Mouse (Mus musculus) heart, postnatal 0 days (tissue): Measurements from ENCODE around the gene Hbq1b. TPM values are rescaled to one million over a fixed set of nuclear protein-coding genes. Genes with fewer than 3 reads are reported as not detected.

Experiments
- ATAC-seq: fragments of 200-750 bp; cut with Nextera tagmentation; 2 replicates; pipeline ENCODE4 v1.8.0; 2017; ENCODE audit warnings: low read depth, moderate number of reproducible peaks, moderate library complexity; ENCODE audit not compliant: insufficient read depth
- DNase-seq: peaks from one replicate; pipeline ENCODE4 v3.0.0-alpha.2; 2016; ENCODE audit warnings: low spot score
- H3K27ac ChIP-seq: fragments of 300-500 bp; sonication (generic); 2 replicates; pipeline ENCODE4 v1.5.1; 2014; ENCODE audit warnings: low read depth, mild to moderate bottlenecking
- H3K27me3 ChIP-seq: fragments of 300-500 bp; sonication (generic); 2 replicates; pipeline ENCODE4 v1.6.1; 2014; ENCODE audit warnings: low read length, mixed read lengths; ENCODE audit not compliant: control insufficient read depth, insufficient read depth
- H3K36me3 ChIP-seq: fragments of 300-500 bp; sonication (generic); replicated peaks from 2 replicates; pipeline ENCODE4 v1.6.1; 2014; ENCODE audit warnings: low read length, mixed read lengths; ENCODE audit not compliant: control insufficient read depth, insufficient read depth
- H3K4me1 ChIP-seq: fragments of 300-500 bp; sonication (generic); 2 replicates; pipeline ENCODE4 v1.6.1; 2014; ENCODE audit warnings: antibody characterized with exemption; ENCODE audit not compliant: control insufficient read depth, insufficient read depth
- H3K4me2 ChIP-seq: fragments of 300-500 bp; sonication (generic); 2 replicates; pipeline ENCODE4 v1.6.1; 2014; ENCODE audit warnings: low read depth, mild to moderate bottlenecking, low read length, moderate library complexity
- H3K4me3 ChIP-seq: fragments of 300-500 bp; sonication (generic); 2 replicates; pipeline ENCODE4 v1.5.1; 2014; ENCODE audit warnings: low read depth, low read length
- H3K9ac ChIP-seq: fragments of 300-500 bp; sonication (generic); replicated peaks from 2 replicates; pipeline ENCODE4 v1.6.1; 2014; ENCODE audit warnings: low read depth, low read length, mixed read lengths
- H3K9me3 ChIP-seq: fragments of 300-500 bp; sonication (generic); replicated peaks from 2 replicates; pipeline ENCODE4 v1.6.1; 2016; ENCODE audit warnings: low read length; ENCODE audit not compliant: control insufficient read depth
- CTCF ChIP-seq: IDR thresholded peaks from 2 replicates; pipeline ENCODE4 v1.5.1; 2016; ENCODE audit warnings: antibody characterized with exemption, control low read depth, low read depth
- EP300 ChIP-seq: IDR thresholded peaks from 2 replicates; pipeline ENCODE4 v1.6.1; 2016; ENCODE audit warnings: antibody characterized with exemption, low read depth
- WGBS: fragments of 180-500 bp; shearing (Covaris S2); extraction: QIAGEN DNeasy Blood & Tissue Kit; methylation state at CpG from one replicate; pipeline ENCODE4 v1.1.7; 2014; 5-methylcytosine and 5-hydroxymethylcytosine counted together
- polyA plus RNA-seq: library from polyadenylated mRNA; unstranded; fragments of >200 nt; fragmentation: Nextera tagmentation; extraction: Ambion mirVana; gene quantifications from 2 replicates; pipeline ENCODE4 v1.2.1, GENCODE M21; 2015
- total RNA-seq: library from RNA; depleted of rRNA; stranded (reverse); fragments of >200 nt; gene quantifications from 2 replicates; pipeline ENCODE4 v1.2.3, GENCODE M21; 2014; ENCODE audit warnings: low replicate concordance

The Hbq1b gene
- total and polyA plus RNA-seq, 2 experiments from 2014 or later, result 0.90 TPM; not detected in 1

DNA sequence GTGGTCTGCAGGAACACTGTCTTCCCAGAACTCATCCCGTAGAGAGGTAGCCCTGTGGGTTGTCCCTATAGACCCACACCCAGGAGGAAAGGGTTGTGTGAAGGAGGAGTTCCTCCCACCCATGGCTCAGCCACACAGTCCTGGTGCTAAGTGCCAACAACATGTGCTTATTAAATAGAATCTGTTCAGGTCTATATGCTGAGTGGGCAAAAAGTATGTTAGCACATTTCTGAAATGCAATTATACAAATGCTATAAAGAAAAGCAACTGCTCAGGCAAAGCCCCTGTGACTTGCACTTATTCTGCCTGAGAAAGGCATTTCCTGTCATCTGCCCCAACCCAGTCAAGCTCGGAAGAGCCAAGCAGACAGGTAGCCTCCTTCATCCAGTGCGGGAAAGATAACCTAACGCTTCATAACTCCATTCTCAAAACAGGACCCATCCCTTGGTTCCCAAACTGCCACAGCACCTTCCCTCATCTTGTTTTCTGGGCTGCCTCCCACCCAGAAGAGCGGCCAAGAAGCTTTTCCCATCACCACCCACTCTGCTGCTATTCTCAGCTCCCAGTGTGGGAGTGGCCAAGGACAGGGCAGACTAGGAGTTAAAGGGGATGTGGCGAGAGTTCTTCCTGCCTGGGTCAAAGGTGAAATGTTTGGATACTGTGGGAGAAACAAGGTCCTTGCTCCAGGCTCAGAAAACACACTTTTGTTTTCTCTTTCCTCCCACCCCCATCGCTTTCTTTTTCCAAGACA, 43.4 kb upstream of the Hbq1b start:
- no peaks in the 10 kb centered on the region for H3K27me3 ChIP-seq
- peaks cover 13% of the 10 kb centered on the region; the same call in 1 of the 2 replicates for H3K4me1 ChIP-seq
- no peak overlapping the region for H3K9ac ChIP-seq
- TF ChIP-seq EP300 (no peak), CTCF (no peak)
- peak overlapping the region; percentile 44; the same call in 1 of the 2 replicates for H3K27ac ChIP-seq
- peak; percentile 62 for ATAC-seq
- no peaks in the 10 kb centered on the region for H3K9me3 ChIP-seq
- H3K36me3 ChIP-seq, result peaks cover 58% of the 10 kb centered on the region
- WGBS, result 51% methylated on average over 7 of the region's 7 CpGs
- DNase-seq, result no peak
- H3K4me2 ChIP-seq, result no peak overlapping the region
- no peak overlapping the region for H3K4me3 ChIP-seq

DNA sequence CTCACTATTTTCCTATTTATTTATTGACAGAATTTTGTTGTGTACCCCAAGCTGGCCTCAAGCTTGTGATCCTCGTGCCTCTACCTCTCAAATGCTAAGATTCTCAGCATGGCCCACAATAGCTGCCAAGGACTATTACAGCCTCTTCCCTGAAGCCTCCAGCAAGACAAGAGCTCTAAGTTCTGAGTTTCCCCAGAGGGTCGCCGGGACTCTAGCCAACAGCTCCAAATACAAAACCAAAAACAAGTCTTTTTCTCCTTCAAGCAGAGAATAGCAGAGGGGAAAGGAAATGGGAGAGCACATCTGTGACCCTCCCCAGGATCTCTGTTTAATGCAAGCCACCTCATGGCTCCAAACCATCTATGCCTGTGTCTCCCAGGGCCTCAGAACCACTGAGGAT, 42.7 kb upstream of the Hbq1b start:
- H3K27ac ChIP-seq, result peak overlapping the region; percentile 44
- H3K9ac ChIP-seq, result no peak overlapping the region
- peaks cover 62% of the 10 kb centered on the region for H3K36me3 ChIP-seq
- peaks cover 13% of the 10 kb centered on the region; the same call in 1 of the 2 replicates for H3K4me1 ChIP-seq
- no peaks in the 10 kb centered on the region for H3K27me3 ChIP-seq
- WGBS, result 62% methylated on average over 3 of the region's 3 CpGs
- TF ChIP-seq CTCF (no peak), EP300 (no peak)
- H3K9me3 ChIP-seq, result no peaks in the 10 kb centered on the region
- ATAC-seq, result no peak
- DNase-seq, result no peak
- no peak overlapping the region for H3K4me2 ChIP-seq
- H3K4me3 ChIP-seq, result no peak overlapping the region

DNA sequence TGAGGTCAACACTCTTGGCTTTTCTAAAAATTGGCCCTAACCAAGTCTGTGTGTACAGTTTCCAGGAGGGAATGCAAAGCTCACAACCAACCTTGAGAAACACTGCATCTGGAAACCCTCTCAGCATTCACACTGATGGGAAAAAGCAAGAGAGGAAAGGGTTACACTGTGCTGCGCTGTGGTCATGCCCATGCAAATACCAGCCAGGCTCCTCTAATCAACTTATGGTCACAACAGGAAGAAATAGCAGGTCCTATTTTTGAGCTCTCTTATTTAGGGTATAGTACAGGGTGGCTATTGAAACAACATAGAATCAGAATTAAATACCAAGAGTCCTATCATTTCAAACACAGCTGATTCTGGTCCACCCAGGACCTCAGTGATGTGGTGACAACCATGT, 42.1 kb upstream of the Hbq1b start:
- no peaks in the 10 kb centered on the region for H3K9me3 ChIP-seq
- no peak overlapping the region for H3K9ac ChIP-seq
- H3K36me3 ChIP-seq, result peaks cover 62% of the 10 kb centered on the region
- no peak overlapping the region for H3K4me3 ChIP-seq
- H3K4me1 ChIP-seq, result peaks cover 13% of the 10 kb centered on the region; the same call in 1 of the 2 replicates
- peak overlapping the region; percentile 44; the same call in 1 of the 2 replicates for H3K27ac ChIP-seq
- no peaks in the 10 kb centered on the region for H3K27me3 ChIP-seq
- ATAC-seq (no peak), DNase-seq (no peak)
- WGBS, result 82% methylated on average over 1 of the region's 1 CpGs
- TF ChIP-seq EP300 (no peak), CTCF (no peak)
- no peak overlapping the region for H3K4me2 ChIP-seq

DNA sequence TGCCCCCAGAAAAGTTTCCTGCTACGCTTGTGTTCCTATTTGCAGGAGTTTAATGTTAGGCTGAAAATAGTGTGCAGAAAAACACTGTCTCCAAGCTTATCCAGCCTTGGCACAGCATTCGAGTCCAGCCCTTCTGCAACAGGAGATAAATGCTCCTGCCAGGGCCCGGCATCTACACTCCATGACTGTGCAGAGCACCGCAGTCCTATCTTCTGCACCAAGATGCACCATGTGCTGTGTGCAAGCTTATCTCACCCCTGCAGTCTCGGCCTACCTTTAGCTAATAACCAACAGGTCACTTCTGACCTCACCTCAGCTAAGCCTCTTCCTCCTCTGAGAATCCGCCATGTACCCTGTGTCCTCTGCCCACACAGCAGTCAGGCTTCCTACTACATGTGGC, 41.2 kb upstream of the Hbq1b start:
- Histone ChIP-seq H3K4me3 (no peak overlapping the region), H3K27ac (no peak overlapping the region), H3K36me3 (peaks cover 62% of the 10 kb centered on the region), H3K4me2 (no peak overlapping the region), H3K4me1 (peaks cover 13% of the 10 kb centered on the region; the same call in 1 of the 2 replicates), H3K9me3 (no peaks in the 10 kb centered on the region), H3K9ac (no peak overlapping the region), H3K27me3 (no peaks in the 10 kb centered on the region)
- DNase-seq, result no peak
- ATAC-seq, result no peak
- 86% methylated on average over 6 of the region's 6 CpGs for WGBS
- TF ChIP-seq EP300 (no peak), CTCF (no peak)

DNA sequence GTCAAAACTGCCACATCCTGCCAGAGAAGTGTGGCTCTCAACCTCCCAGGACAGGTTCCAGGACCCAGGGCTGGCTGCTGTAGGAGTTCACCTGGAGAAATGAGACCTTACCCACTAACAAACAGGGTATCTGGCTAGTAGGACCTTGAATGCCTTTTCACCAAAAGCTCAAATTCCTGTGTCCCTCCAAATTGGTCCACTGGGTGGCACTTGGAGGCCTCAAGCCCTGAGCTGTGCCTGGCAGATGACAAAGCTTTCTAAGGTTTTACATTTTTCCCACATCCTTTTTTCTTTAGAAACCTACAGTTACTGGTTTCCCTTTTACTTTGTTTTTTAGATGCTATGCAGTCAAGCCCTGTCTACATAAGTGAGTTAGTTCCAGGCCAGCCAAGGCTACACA, 39.7 kb upstream of the Hbq1b start:
- DNase-seq, result no peak
- Histone ChIP-seq H3K27ac (no peak overlapping the region), H3K4me1 (peaks cover 13% of the 10 kb centered on the region; the same call in 1 of the 2 replicates), H3K27me3 (no peaks in the 10 kb centered on the region), H3K36me3 (peaks cover 51% of the 10 kb centered on the region), H3K4me3 (no peak overlapping the region), H3K4me2 (no peak overlapping the region), H3K9ac (no peak overlapping the region), H3K9me3 (no peaks in the 10 kb centered on the region)
- no peak for ATAC-seq
- TF ChIP-seq EP300, result no peak
- peak; percentile 12; the same call in 1 of the 2 replicates for TF ChIP-seq CTCF
